In the genomic region with DNA sequence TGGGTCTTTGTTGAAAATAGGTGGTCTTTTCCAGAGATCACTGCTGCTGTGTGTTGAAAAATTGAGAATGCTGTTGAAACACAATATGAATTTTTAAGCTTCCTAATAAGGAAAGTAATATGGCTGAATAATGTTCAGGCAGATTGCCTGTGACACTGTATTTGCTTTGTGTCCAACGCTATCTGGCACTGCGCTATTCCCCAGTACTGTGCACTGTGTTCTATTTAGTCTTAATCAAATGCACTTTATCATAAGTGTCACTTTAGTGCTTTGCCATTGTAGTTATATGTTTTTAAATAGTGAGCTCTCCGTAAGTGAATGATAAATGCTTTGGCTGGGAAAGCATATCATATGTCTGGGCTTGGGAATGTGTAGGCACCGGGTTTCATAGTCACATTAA, we compare ENCODE assay signal across 16 mouse cellular contexts.
"Had no signal": no experiment of that assay in that cellular context is flagged by ENCODE, and none has a peak within 500 bp of the region (broad histone marks: within the 10 kb centered on the region; RNA-seq: fewer than 3 reads in every experiment).

No protein-coding gene starts in this region.

- ATAC-seq: liver, embryonic 12.5 days; midbrain, embryonic 13.5 days; midbrain, embryonic 15.5 days had no signal

- H3K9me3 ChIP-seq: liver, embryonic 12.5 days; megakaryocyte, embryonic 14.5 days; midbrain, embryonic 13.5 days; midbrain, embryonic 15.5 days; neural tube, embryonic 12.5 days had no signal

- H3K9ac ChIP-seq: liver, embryonic 12.5 days; liver, embryonic 14.5 days; lung, embryonic 14.5 days; midbrain, embryonic 13.5 days; midbrain, embryonic 15.5 days; neural tube, embryonic 12.5 days had no signal

- H3K27ac ChIP-seq: liver, embryonic 12.5 days; liver, embryonic 14.5 days; macrophage; midbrain, embryonic 13.5 days; midbrain, embryonic 15.5 days; neural tube, embryonic 12.5 days had no signal

- H3K4me2 ChIP-seq: liver, embryonic 12.5 days; lung, embryonic 14.5 days; midbrain, embryonic 11.5 days; midbrain, embryonic 13.5 days; midbrain, embryonic 15.5 days; neural tube, embryonic 12.5 days had no signal

- H3K4me3 ChIP-seq: liver, embryonic 12.5 days; megakaryocyte, embryonic 14.5 days; midbrain, embryonic 13.5 days; midbrain, embryonic 15.5 days; neural tube, embryonic 12.5 days had no signal

- H3K36me3 ChIP-seq: liver, embryonic 12.5 days; midbrain, embryonic 13.5 days; midbrain, embryonic 15.5 days; neural tube, embryonic 12.5 days had no signal

- H3K27me3 ChIP-seq: liver, embryonic 12.5 days; megakaryocyte, embryonic 14.5 days; midbrain, embryonic 13.5 days; midbrain, embryonic 15.5 days; neural tube, embryonic 12.5 days had no signal

- DNase-seq: lung, adult 18-20 months; lung, embryonic 14.5 days; lung, postnatal 14 days; lung, postnatal 36 days; right cerebral cortex, postnatal 14 days; thymus, adult 2 months; thymus, postnatal 25 days; thymus, postnatal 4 days had no signal

- H3K4me1 ChIP-seq: liver, embryonic 12.5 days; megakaryocyte, embryonic 14.5 days; midbrain, embryonic 13.5 days; midbrain, embryonic 15.5 days; neural tube, embryonic 12.5 days had no signal
